Mouse (Mus musculus): Measurements from ENCODE around the gene Rpap3.

DNA sequence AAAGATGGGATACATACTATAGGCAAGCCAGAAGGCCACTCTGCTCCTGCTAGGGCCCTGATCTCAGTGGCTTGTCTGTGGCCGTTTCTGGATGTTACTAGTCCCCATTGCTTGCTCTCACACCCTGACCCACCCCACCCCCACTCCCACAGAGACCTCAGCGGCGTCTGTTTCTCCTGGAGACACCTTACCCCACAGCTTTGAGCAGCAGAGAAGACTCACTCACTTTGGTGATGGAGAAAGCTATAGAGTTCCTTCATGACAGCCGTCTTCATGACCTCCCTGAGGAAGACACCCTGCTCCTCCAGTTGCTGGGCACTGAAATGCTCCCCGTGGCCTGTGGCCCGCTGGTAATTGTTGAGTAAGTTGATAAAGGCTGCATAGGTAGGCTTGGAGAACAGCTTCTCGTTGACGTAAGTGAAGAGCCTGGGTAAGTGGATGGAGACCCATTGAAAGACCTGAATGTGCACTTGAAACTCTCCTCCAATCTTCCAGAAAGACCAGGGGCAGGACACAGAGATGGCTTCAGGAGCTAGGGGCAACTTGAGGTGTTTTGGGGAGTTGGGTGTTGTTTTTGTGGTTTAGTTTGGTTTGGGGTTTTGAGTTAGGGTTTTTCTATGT is 13.0 kb upstream of the Rpap3 start:
- no peak for TF ChIP-seq ZC3H11A (IDR thresholded peaks at IDR 0.05; ENCODE audit: borderline replicate concordance, low read depth, low read length)
- no peak for TF ChIP-seq MAFK (IDR thresholded peaks at IDR 0.05; ENCODE audit: insufficient read depth, low read depth, low read length)
- TF ChIP-seq HCFC1 (IDR thresholded peaks at IDR 0.05; ENCODE audit: borderline replicate concordance, insufficient read depth, low read length) = no peak
- no peak for TF ChIP-seq CHD2 (IDR thresholded peaks at IDR 0.05; ENCODE audit: low read depth, low read length)

Data from ES-E14 (cell line).